Mouse (Mus musculus): ENCODE data around the gene Nfrkb. TPM values are rescaled to one million over a fixed set of nuclear protein-coding genes. Genes with fewer than 3 reads are reported as not detected.

The Nfrkb gene
- 19.8 and 22.2 TPM in 2 replicates for polyA plus RNA-seq (2014; fragmentation: Nextera tagmentation; extraction: Ambion mirVana)

- H3K4me3 ChIP-seq (ENCODE audit: low read depth, low read length): peak within 1 kb of the TSS; percentile 89
These were observed at the start of gene Nfrkb for GRCm38 (mm10) chr9:31385947-31386354. TSS of gene Nfrkb (plus strand) at chr9:31386192.

GRCm38 (mm10) chr9:31344289-31344831 is 41.6 kb upstream of the Nfrkb start:
- ATAC-seq (ENCODE audit: insufficient number of reproducible peaks, low FRiP score, low TSS enrichment, low read depth) (no peak), DNase-seq (ENCODE audit: low spot score) (no peak)
- Histone ChIP-seq H3K36me3 (ENCODE audit: control insufficient read depth, insufficient read depth, low read length) (no peaks in the 10 kb centered on the region; the same call in 1 of the 2 replicates), H3K9me3 (ENCODE audit: control insufficient read depth, low read length) (no peaks in the 10 kb centered on the region), H3K4me1 (ENCODE audit: control insufficient read depth, insufficient read depth, low read length) (no peaks in the 10 kb centered on the region), H3K27ac (replicated peaks; ENCODE audit: low read depth, low read length) (no peak overlapping the region), H3K27me3 (ENCODE audit: control insufficient read depth, insufficient read depth, low read length) (no peaks in the 10 kb centered on the region), H3K4me3 (ENCODE audit: low read depth, low read length) (no peak overlapping the region), H3K9ac (ENCODE audit: low read length) (no peak overlapping the region), H3K4me2 (ENCODE audit: low read depth, severe bottlenecking) (no peak overlapping the region)
- 72% methylated on average over 11 of the region's 11 CpGs for WGBS

More at GRCm38 (mm10) chr9:31385947-31386354, at the start of gene Nfrkb:
- under 1% methylated on average over 44 of the region's 46 CpGs for WGBS
- ATAC-seq (ENCODE audit: insufficient number of reproducible peaks, low FRiP score, low TSS enrichment, low read depth): peak; percentile 96
- H3K27me3 ChIP-seq (ENCODE audit: control insufficient read depth, insufficient read depth, low read length): no peaks in the 10 kb centered on the region
- H3K9ac ChIP-seq (ENCODE audit: low read length): peak within 1 kb of the TSS; percentile 81
- H3K36me3 ChIP-seq (ENCODE audit: control insufficient read depth, insufficient read depth, low read length): no peaks in the 10 kb centered on the region; the same call in 1 of the 2 replicates
- H3K9me3 ChIP-seq (ENCODE audit: control insufficient read depth, low read length): no peaks in the 10 kb centered on the region
- DNase-seq (ENCODE audit: low spot score): peak; percentile 97
- H3K27ac ChIP-seq (replicated peaks; ENCODE audit: low read depth, low read length): no peak within 1 kb of the TSS
- H3K4me2 ChIP-seq (ENCODE audit: low read depth, severe bottlenecking): peak within 1 kb of the TSS; percentile 75
- peaks cover 5% of the 10 kb centered on the region for H3K4me1 ChIP-seq (ENCODE audit: control insufficient read depth, insufficient read depth, low read length)

- DNase-seq (ENCODE audit: low spot score) (no peak), ATAC-seq (ENCODE audit: insufficient number of reproducible peaks, low FRiP score, low TSS enrichment, low read depth) (no peak)
- Histone ChIP-seq H3K27ac (replicated peaks; ENCODE audit: low read depth, low read length) (no peak overlapping the region), H3K27me3 (ENCODE audit: control insufficient read depth, insufficient read depth, low read length) (no peaks in the 10 kb centered on the region), H3K9me3 (ENCODE audit: control insufficient read depth, low read length) (no peaks in the 10 kb centered on the region), H3K4me3 (ENCODE audit: low read depth, low read length) (no peak overlapping the region), H3K9ac (ENCODE audit: low read length) (no peak overlapping the region), H3K4me1 (ENCODE audit: control insufficient read depth, insufficient read depth, low read length) (no peaks in the 10 kb centered on the region), H3K36me3 (ENCODE audit: control insufficient read depth, insufficient read depth, low read length) (no peaks in the 10 kb centered on the region; the same call in 1 of the 2 replicates), H3K4me2 (ENCODE audit: low read depth, severe bottlenecking) (no peak overlapping the region)
- 71% methylated on average over 15 of the region's 15 CpGs for WGBS
These were observed 39.4 kb upstream of the Nfrkb start for GRCm38 (mm10) chr9:31346575-31347080.

- no peak for DNase-seq (ENCODE audit: low spot score)
- Histone ChIP-seq H3K9me3 (ENCODE audit: control insufficient read depth, low read length) (no peaks in the 10 kb centered on the region), H3K36me3 (ENCODE audit: control insufficient read depth, insufficient read depth, low read length) (no peaks in the 10 kb centered on the region; the same call in 1 of the 2 replicates), H3K27me3 (ENCODE audit: control insufficient read depth, insufficient read depth, low read length) (no peaks in the 10 kb centered on the region), H3K4me1 (ENCODE audit: control insufficient read depth, insufficient read depth, low read length) (no peaks in the 10 kb centered on the region), H3K4me3 (ENCODE audit: low read depth, low read length) (no peak overlapping the region), H3K9ac (ENCODE audit: low read length) (no peak overlapping the region), H3K4me2 (ENCODE audit: low read depth, severe bottlenecking) (no peak overlapping the region), H3K27ac (replicated peaks; ENCODE audit: low read depth, low read length) (no peak overlapping the region)
- 83% methylated on average over 4 of the region's 4 CpGs for WGBS
- ATAC-seq (ENCODE audit: insufficient number of reproducible peaks, low FRiP score, low TSS enrichment, low read depth): no peak
These were observed 37.5 kb upstream of the Nfrkb start for GRCm38 (mm10) chr9:31348458-31348857.

- ATAC-seq (ENCODE audit: insufficient number of reproducible peaks, low FRiP score, low TSS enrichment, low read depth) (no peak), DNase-seq (ENCODE audit: low spot score) (peak; percentile 81)
- Histone ChIP-seq H3K9ac (ENCODE audit: low read length) (no peak overlapping the region), H3K4me1 (ENCODE audit: control insufficient read depth, insufficient read depth, low read length) (no peaks in the 10 kb centered on the region), H3K27ac (replicated peaks; ENCODE audit: low read depth, low read length) (no peak overlapping the region), H3K27me3 (ENCODE audit: control insufficient read depth, insufficient read depth, low read length) (no peaks in the 10 kb centered on the region), H3K9me3 (ENCODE audit: control insufficient read depth, low read length) (no peaks in the 10 kb centered on the region), H3K36me3 (ENCODE audit: control insufficient read depth, insufficient read depth, low read length) (no peaks in the 10 kb centered on the region; the same call in 1 of the 2 replicates), H3K4me3 (ENCODE audit: low read depth, low read length) (no peak overlapping the region), H3K4me2 (ENCODE audit: low read depth, severe bottlenecking) (no peak overlapping the region)
- WGBS: 71% methylated on average over 11 of the region's 11 CpGs
These were observed 37.1 kb upstream of the Nfrkb start for GRCm38 (mm10) chr9:31348915-31349314.

GRCm38 (mm10) chr9:31352716-31353115 is 33.3 kb upstream of the Nfrkb start:
- no peak overlapping the region for H3K4me3 ChIP-seq (ENCODE audit: low read depth, low read length)
- no peak overlapping the region for H3K9ac ChIP-seq (ENCODE audit: low read length)
- H3K27me3 ChIP-seq (ENCODE audit: control insufficient read depth, insufficient read depth, low read length): no peaks in the 10 kb centered on the region
- H3K36me3 ChIP-seq (ENCODE audit: control insufficient read depth, insufficient read depth, low read length): no peaks in the 10 kb centered on the region; the same call in 1 of the 2 replicates
- WGBS: 88% methylated on average over 2 of the region's 2 CpGs
- ATAC-seq (ENCODE audit: insufficient number of reproducible peaks, low FRiP score, low TSS enrichment, low read depth): no peak
- no peaks in the 10 kb centered on the region for H3K9me3 ChIP-seq (ENCODE audit: control insufficient read depth, low read length)
- H3K4me2 ChIP-seq (ENCODE audit: low read depth, severe bottlenecking): no peak overlapping the region
- no peak overlapping the region for H3K27ac ChIP-seq (replicated peaks; ENCODE audit: low read depth, low read length)
- H3K4me1 ChIP-seq (ENCODE audit: control insufficient read depth, insufficient read depth, low read length): no peaks in the 10 kb centered on the region
- no peak for DNase-seq (ENCODE audit: low spot score)

GRCm38 (mm10) chr9:31353518-31353917 is 32.5 kb upstream of the Nfrkb start:
- ATAC-seq (ENCODE audit: insufficient number of reproducible peaks, low FRiP score, low TSS enrichment, low read depth): no peak
- Histone ChIP-seq H3K9ac (ENCODE audit: low read length) (no peak overlapping the region), H3K4me2 (ENCODE audit: low read depth, severe bottlenecking) (no peak overlapping the region), H3K27me3 (ENCODE audit: control insufficient read depth, insufficient read depth, low read length) (no peaks in the 10 kb centered on the region), H3K4me3 (ENCODE audit: low read depth, low read length) (no peak overlapping the region), H3K36me3 (ENCODE audit: control insufficient read depth, insufficient read depth, low read length) (no peaks in the 10 kb centered on the region; the same call in 1 of the 2 replicates), H3K9me3 (ENCODE audit: control insufficient read depth, low read length) (no peaks in the 10 kb centered on the region), H3K27ac (replicated peaks; ENCODE audit: low read depth, low read length) (no peak overlapping the region), H3K4me1 (ENCODE audit: control insufficient read depth, insufficient read depth, low read length) (no peaks in the 10 kb centered on the region)
- 87% methylated on average over 10 of the region's 10 CpGs for WGBS
- DNase-seq (ENCODE audit: low spot score): no peak

- DNase-seq (ENCODE audit: low spot score) (no peak), ATAC-seq (ENCODE audit: insufficient number of reproducible peaks, low FRiP score, low TSS enrichment, low read depth) (no peak)
- Histone ChIP-seq H3K4me3 (ENCODE audit: low read depth, low read length) (no peak overlapping the region), H3K36me3 (ENCODE audit: control insufficient read depth, insufficient read depth, low read length) (peaks cover 4% of the 10 kb centered on the region; the same call in 1 of the 2 replicates), H3K4me1 (ENCODE audit: control insufficient read depth, insufficient read depth, low read length) (no peaks in the 10 kb centered on the region), H3K27ac (replicated peaks; ENCODE audit: low read depth, low read length) (no peak overlapping the region), H3K27me3 (ENCODE audit: control insufficient read depth, insufficient read depth, low read length) (no peaks in the 10 kb centered on the region), H3K4me2 (ENCODE audit: low read depth, severe bottlenecking) (no peak overlapping the region), H3K9me3 (ENCODE audit: control insufficient read depth, low read length) (no peaks in the 10 kb centered on the region), H3K9ac (ENCODE audit: low read length) (no peak overlapping the region)
- WGBS: 84% methylated on average over 7 of the region's 7 CpGs
These were observed 31.9 kb upstream of the Nfrkb start for GRCm38 (mm10) chr9:31354051-31354450.
